Mouse (Mus musculus) megakaryocyte, embryonic 14.5 days (primary cell): ENCODE results near the gene Crtc2.

ENCODE experiments used
- FLI1 ChIP-seq: IDR thresholded peaks from 2 replicates; pipeline ENCODE4 v1.6.1; 2012; ENCODE audit warnings: low read length, inconsistent platforms, mixed read lengths
- GATA1 ChIP-seq: IDR thresholded peaks from 3 replicates; pipeline ENCODE4 v1.6.1; 2012; ENCODE audit warnings: mixed read lengths, low read length, inconsistent platforms, borderline replicate concordance

GRCm38 (mm10) chr3:90275286-90275685 is 21.3 kb downstream of the Crtc2 start:
- no peak for TF ChIP-seq GATA1
- TF ChIP-seq FLI1 = no peak
